Mouse (Mus musculus) lung, postnatal 0 days (tissue): ENCODE data around the gene Kdm3a.

Source experiments
- CTCF ChIP-seq: IDR thresholded peaks from 2 replicates; pipeline ENCODE4 v1.5.1; 2016; ENCODE audit warnings: antibody characterized with exemption, mild to moderate bottlenecking
- EP300 ChIP-seq: IDR thresholded peaks from 2 replicates; pipeline ENCODE4 v1.6.1; 2016; ENCODE audit warnings: antibody characterized with exemption, mild to moderate bottlenecking, control low read depth

DNA sequence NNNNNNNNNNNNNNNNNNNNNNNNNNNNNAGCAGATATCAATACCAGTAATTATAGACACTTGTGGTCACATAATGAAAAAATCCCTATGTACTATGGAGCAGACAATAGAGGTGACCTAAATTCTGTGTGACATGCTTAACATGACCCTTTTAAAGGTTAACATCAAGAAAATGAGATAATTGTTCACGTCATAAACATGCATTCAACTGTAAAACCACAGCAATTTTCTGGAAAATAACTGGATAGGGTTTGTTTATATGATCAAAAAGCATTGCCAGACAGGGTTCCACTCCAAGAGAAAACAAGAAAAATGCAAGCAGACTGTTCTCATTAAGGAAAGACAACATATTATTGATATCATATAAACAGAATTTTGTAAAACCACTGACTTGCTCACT, 31.7 kb upstream of the Kdm3a start:
- TF ChIP-seq CTCF, result no peak
- no peak for TF ChIP-seq EP300
